Mouse (Mus musculus): ENCODE data around the gene Mrpl33. TPM values are rescaled to one million over a fixed set of nuclear protein-coding genes. Genes with fewer than 3 reads are reported as not detected.
A peak's percentile ranks its signal among the peaks of the same experiment; 100 is the strongest.
"Not testable (repeated sequence)": the region's sequence is repeated elsewhere in the genome, so short reads cannot be mapped to it uniquely, and the experiment has no call there.

The Mrpl33 gene
- polyA plus RNA-seq, 1 experiment, result 131 TPM

GRCm38 (mm10) chr5:31567951-31568657 is 28.6 kb upstream of the Mrpl33 start:
- TF ChIP-seq POLR2A (IDR thresholded peaks at IDR 0.05; ENCODE audit: borderline replicate concordance, low read depth, low read length) (no peak), CTCF (IDR thresholded peaks at IDR 0.05; ENCODE audit: low read depth, low read length) (no peak)
- peak overlapping the region; percentile 96 for H3K27ac ChIP-seq (ENCODE audit: insufficient read depth, low read depth, low read length)
- peaks cover 60% of the 10 kb centered on the region for H3K4me1 ChIP-seq (ENCODE audit: control insufficient read depth, insufficient read depth, low read length)
- H3K4me3 ChIP-seq (ENCODE audit: insufficient read depth, low read length), result no peak overlapping the region

GRCm38 (mm10) chr5:31571023-31571608 is 25.6 kb upstream of the Mrpl33 start:
- H3K27ac ChIP-seq (ENCODE audit: insufficient read depth, low read depth, low read length), result peak overlapping the region; percentile 96
- TF ChIP-seq CTCF (IDR thresholded peaks at IDR 0.05; ENCODE audit: low read depth, low read length), result no peak
- no peak for TF ChIP-seq POLR2A (IDR thresholded peaks at IDR 0.05; ENCODE audit: borderline replicate concordance, low read depth, low read length)
- H3K4me1 ChIP-seq (ENCODE audit: control insufficient read depth, insufficient read depth, low read length), result peaks cover 56% of the 10 kb centered on the region
- H3K4me3 ChIP-seq (ENCODE audit: insufficient read depth, low read length), result peak overlapping the region; percentile 48

- TF ChIP-seq CTCF (IDR thresholded peaks at IDR 0.05; ENCODE audit: low read depth, low read length), result no peak
- TF ChIP-seq POLR2A (IDR thresholded peaks at IDR 0.05; ENCODE audit: borderline replicate concordance, low read depth, low read length), result no peak
- H3K4me3 ChIP-seq (ENCODE audit: insufficient read depth, low read length), result no peak overlapping the region
- H3K4me1 ChIP-seq (ENCODE audit: control insufficient read depth, insufficient read depth, low read length), result peaks cover 54% of the 10 kb centered on the region
- H3K27ac ChIP-seq (ENCODE audit: insufficient read depth, low read depth, low read length), result no peak overlapping the region
Observed at GRCm38 (mm10) chr5:31573722-31574121, 23.0 kb upstream of the Mrpl33 start.

- TF ChIP-seq POLR2A (IDR thresholded peaks at IDR 0.05; ENCODE audit: borderline replicate concordance, low read depth, low read length) (no peak), CTCF (IDR thresholded peaks at IDR 0.05; ENCODE audit: low read depth, low read length) (no peak)
- Histone ChIP-seq H3K4me1 (ENCODE audit: control insufficient read depth, insufficient read depth, low read length) (peaks cover 39% of the 10 kb centered on the region), H3K27ac (ENCODE audit: insufficient read depth, low read depth, low read length) (peak overlapping the region; percentile 62), H3K4me3 (ENCODE audit: insufficient read depth, low read length) (peak overlapping the region; percentile 3)
Observed at GRCm38 (mm10) chr5:31576539-31576975, 20.2 kb upstream of the Mrpl33 start.

- TF ChIP-seq POLR2A (IDR thresholded peaks at IDR 0.05; ENCODE audit: borderline replicate concordance, low read depth, low read length) (no peak), CTCF (IDR thresholded peaks at IDR 0.05; ENCODE audit: low read depth, low read length) (no peak)
- Histone ChIP-seq H3K4me3 (ENCODE audit: insufficient read depth, low read length) (no peak overlapping the region), H3K27ac (ENCODE audit: insufficient read depth, low read depth, low read length) (no peak overlapping the region), H3K4me1 (ENCODE audit: control insufficient read depth, insufficient read depth, low read length) (peaks cover 18% of the 10 kb centered on the region)
Observed at GRCm38 (mm10) chr5:31581263-31581662, 15.5 kb upstream of the Mrpl33 start.

- TF ChIP-seq CTCF (IDR thresholded peaks at IDR 0.05; ENCODE audit: low read depth, low read length) (no peak), POLR2A (IDR thresholded peaks at IDR 0.05; ENCODE audit: borderline replicate concordance, low read depth, low read length) (no peak)
Observed at GRCm38 (mm10) chr5:31581932-31582331, 14.8 kb upstream of the Mrpl33 start.

GRCm38 (mm10) chr5:31583261-31583660 is 13.5 kb upstream of the Mrpl33 start:
- Histone ChIP-seq H3K27ac (ENCODE audit: insufficient read depth, low read depth, low read length) (no peak overlapping the region), H3K4me1 (ENCODE audit: control insufficient read depth, insufficient read depth, low read length) (peaks cover 8% of the 10 kb centered on the region; the same call in 1 of the 2 replicates), H3K4me3 (ENCODE audit: insufficient read depth, low read length) (no peak overlapping the region)
- TF ChIP-seq POLR2A (IDR thresholded peaks at IDR 0.05; ENCODE audit: borderline replicate concordance, low read depth, low read length) (no peak), CTCF (IDR thresholded peaks at IDR 0.05; ENCODE audit: low read depth, low read length) (no peak)

More at GRCm38 (mm10) chr5:31581932-31582331, 14.8 kb upstream of the Mrpl33 start:
- H3K4me3 ChIP-seq (ENCODE audit: insufficient read depth, low read length), result no peak overlapping the region
- H3K4me1 ChIP-seq (ENCODE audit: control insufficient read depth, insufficient read depth, low read length), result peaks cover 12% of the 10 kb centered on the region
- H3K27ac ChIP-seq (ENCODE audit: insufficient read depth, low read depth, low read length), result no peak overlapping the region

GRCm38 (mm10) chr5:31585526-31585925 is 11.2 kb upstream of the Mrpl33 start:
- H3K27ac ChIP-seq (ENCODE audit: insufficient read depth, low read depth, low read length), result no peak overlapping the region
- no peak overlapping the region for H3K4me3 ChIP-seq (ENCODE audit: insufficient read depth, low read length)
- H3K4me1 ChIP-seq (ENCODE audit: control insufficient read depth, insufficient read depth, low read length), result peaks cover 8% of the 10 kb centered on the region; the same call in 1 of the 2 replicates
- no peak for TF ChIP-seq POLR2A (IDR thresholded peaks at IDR 0.05; ENCODE audit: borderline replicate concordance, low read depth, low read length)
- no peak for TF ChIP-seq CTCF (IDR thresholded peaks at IDR 0.05; ENCODE audit: low read depth, low read length)

GRCm38 (mm10) chr5:31588016-31588415 is 8.7 kb upstream of the Mrpl33 start:
- 0 out of 2 replicates have a peak, but pooled peaks cover 2% of the 10 kb centered on the region for H3K4me1 ChIP-seq (ENCODE audit: control insufficient read depth, insufficient read depth, low read length)
- no peak overlapping the region for H3K4me3 ChIP-seq (ENCODE audit: insufficient read depth, low read length)
- TF ChIP-seq POLR2A (IDR thresholded peaks at IDR 0.05; ENCODE audit: borderline replicate concordance, low read depth, low read length), result no peak
- no peak for TF ChIP-seq CTCF (IDR thresholded peaks at IDR 0.05; ENCODE audit: low read depth, low read length)
- no peak overlapping the region for H3K27ac ChIP-seq (ENCODE audit: insufficient read depth, low read depth, low read length)

GRCm38 (mm10) chr5:31588672-31589071 is 8.1 kb upstream of the Mrpl33 start:
- TF ChIP-seq CTCF (IDR thresholded peaks at IDR 0.05; ENCODE audit: low read depth, low read length), result peak; percentile 40; the same call in 1 of the 2 replicates
- H3K4me1 ChIP-seq (ENCODE audit: control insufficient read depth, insufficient read depth, low read length); H3K4me3 ChIP-seq (ENCODE audit: insufficient read depth, low read length); H3K27ac ChIP-seq (ENCODE audit: insufficient read depth, low read depth, low read length): not testable (repeated sequence)

Measured in bone marrow macrophage, adult 2 months (primary cell).